Mouse (Mus musculus) retina, adult 2 months (tissue): ENCODE results near the gene Dpf1.

Experiments used
- DNase-seq: peaks from one replicate; pipeline ENCODE4 v3.0.0-alpha.2; 2012; ENCODE audit warnings: low read depth, low spot score

The Dpf1 gene

DNA sequence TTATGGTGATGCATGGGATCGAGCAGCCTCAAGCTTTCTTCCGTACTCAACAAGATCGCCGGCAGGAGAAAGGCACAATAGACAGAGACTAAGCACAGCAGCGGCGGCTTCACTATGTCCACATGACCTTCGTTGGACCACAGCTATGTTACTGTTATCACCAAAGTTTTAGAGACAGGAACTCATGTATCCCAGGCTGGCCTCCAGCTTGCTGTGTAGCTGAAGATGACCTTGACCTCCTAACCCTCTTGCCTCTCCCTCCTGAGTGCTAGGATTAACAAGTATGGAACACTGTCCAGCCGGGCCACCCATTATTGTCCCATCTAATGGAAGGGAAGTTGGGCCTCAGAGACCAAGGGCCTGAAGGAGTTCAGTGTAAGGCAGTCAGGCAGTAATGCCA is 37.1 kb downstream of the Dpf1 start:
- DNase-seq, result no peak

DNA sequence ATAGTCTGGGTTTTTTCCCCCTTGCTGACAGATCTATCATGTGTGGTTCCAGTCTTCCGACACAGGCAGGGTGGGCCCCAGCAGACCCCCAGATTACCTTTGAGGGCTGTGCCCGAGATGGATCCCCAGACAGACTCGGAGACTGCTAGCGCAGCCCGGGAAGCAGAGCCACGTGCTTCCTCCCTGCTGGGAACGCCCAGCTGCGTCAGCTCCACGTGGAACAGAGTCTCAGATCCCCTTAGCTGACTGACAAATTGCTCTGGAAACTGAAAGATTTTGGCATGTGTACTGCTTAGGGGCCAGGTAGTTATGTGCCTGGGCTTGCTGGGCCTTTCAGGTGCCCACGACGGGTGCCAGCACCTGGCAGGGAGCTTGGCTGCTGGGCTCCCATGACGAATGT is 38.0 kb downstream of the Dpf1 start:
- no peak for DNase-seq

DNA sequence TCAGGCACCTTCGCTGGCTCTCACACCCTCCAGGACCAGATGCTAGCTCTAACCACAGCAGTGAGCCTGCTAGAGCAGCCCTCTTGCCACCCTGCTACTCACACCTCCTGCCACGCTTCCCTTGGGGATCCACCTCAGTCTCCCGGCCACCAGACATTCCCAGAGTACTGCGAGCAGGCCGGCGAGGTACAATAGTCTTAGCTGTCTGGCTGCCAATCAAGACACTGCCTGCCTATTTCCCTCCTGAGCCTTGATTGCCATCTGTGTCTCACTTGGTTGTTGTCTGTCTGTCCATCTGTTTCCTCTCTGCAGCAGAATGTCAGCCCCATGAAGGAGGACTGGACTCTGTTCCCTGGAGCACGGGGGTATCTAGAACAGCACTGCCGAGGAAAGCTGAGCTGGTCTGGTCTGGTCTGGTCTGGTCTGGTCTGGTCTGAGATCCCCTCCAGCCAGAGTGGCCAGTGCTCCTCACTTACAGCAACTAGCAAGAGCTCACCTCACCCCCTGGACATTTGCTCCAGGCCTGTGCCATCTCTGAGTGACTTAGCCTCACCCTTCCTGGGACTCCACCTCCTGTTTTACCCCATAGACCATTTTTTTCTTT is 38.8 kb downstream of the Dpf1 start:
- DNase-seq, result no peak

DNA sequence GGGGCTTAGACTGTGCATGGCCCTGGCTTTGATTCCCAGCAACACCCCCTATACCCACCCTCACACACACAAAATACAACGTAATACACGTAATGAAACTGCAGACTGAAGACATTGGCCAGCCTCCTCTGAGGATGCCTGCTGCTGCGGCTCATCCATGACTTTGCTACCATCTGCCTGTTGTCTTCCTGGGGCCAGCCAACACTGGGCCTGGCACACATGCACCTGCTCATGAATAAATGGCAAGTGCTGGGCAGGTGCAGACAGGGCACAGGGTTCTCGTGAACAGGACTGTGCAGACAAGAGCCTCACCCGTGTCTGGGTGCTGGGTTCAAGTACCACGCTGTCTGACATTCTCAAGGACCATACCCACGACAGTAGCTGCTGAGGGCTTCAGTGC is 40.0 kb downstream of the Dpf1 start:
- no peak for DNase-seq

DNA sequence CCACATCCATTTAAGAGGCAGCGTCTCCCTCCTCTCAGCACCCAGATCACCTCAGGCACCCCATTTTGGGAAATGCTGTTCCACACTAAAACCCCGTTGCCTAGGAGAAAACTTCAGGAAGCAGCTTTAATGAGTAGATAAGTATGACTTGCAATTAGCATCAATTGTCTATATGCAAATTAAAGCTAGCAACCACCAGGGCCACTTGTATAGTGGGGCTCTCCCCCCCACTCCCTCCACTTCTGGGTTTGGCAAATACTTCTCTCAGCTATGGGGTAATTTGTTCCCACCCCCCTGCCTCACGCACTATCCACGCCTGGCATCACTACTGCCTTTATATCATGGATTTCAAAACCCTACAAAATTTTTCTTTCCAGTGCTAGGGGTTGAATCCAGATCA is 41.8 kb downstream of the Dpf1 start:
- no peak for DNase-seq

DNA sequence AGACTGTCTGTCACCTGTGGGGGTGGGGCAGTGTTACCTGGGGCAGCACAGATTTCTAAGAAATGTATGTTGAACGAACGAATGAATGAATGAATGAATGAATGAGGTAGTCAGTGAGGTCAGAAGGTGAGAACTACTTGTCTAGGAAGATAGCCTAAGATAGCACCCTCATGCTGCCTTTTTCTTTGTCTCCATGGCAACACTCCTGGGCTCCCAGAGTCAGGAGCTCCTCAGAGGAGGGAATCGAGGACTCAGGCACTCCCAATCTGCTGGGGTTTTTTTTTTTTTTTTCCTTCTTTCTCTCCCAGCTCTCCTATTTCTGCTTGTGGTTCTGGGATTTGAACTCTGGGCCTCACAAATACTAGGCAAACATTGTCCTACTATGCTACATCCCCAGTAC is 42.5 kb downstream of the Dpf1 start:
- DNase-seq, result no peak

GRCm38 (mm10) chr7:29350489-29350888 is 46.7 kb downstream of the Dpf1 start:
- no peak for DNase-seq

DNA sequence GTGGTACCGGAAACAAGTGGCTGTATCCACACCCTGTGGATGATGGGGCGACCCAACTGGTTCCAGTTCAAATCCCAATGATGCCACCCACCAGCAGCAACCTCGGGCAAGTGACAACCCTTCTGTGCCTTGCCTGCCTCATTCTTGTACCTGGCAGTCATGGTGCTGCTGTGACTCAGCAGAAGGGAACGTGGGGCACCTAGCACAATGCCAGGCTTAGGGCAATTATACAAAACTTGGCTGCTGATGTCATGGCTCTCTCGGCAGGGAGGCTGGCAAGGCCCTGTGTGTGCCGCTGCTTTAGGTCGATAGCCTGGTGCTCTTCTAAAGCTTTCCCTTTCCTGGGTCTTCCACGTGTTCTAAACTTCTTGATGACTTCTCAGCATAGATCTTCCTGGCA is 48.5 kb downstream of the Dpf1 start:
- no peak for DNase-seq

- DNase-seq, result no peak
Measured at GRCm38 (mm10) chr7:29354161-29354560, 50.4 kb downstream of the Dpf1 start.

GRCm38 (mm10) chr7:29355406-29355805 is 51.7 kb downstream of the Dpf1 start:
- no peak for DNase-seq

DNA sequence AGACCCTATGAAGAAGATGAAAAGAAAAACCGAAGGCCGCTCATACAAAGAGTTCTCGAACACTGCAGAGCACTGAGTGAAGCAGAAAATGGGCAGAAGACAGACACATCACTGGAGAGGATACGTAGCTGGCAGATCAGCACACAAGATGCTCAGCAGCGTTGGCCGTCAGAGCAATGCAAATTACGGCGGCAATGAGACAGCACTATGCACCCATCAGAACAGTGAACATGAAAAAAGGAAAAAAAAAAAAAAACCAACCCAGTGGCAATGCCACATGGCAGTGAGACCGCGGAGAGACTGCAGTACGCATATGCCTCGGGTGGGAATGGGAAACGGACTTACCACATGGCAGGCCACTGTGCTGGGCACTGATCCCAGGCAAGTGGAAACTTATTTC is 57.7 kb downstream of the Dpf1 start:
- DNase-seq, result no peak

DNA sequence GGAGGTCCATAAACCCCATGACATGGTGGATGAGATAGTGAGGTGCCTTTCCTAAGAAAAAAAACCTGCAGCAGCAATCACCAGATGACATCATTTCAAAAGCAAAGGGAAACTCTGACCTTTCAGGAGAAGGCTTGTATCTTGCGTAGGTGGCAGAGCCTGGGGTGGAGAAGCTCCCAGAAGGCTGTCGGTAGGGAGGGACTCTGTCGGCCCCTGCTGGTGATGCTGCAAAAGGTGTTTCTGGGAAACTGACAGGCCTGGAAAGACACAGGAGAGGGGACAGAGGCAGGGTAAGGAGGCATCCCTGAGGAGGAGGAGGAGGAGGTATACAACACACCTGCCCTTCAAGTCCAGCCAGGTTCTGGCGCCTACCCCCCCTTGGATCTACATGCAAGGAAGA is 60.3 kb downstream of the Dpf1 start:
- no peak for DNase-seq

DNA sequence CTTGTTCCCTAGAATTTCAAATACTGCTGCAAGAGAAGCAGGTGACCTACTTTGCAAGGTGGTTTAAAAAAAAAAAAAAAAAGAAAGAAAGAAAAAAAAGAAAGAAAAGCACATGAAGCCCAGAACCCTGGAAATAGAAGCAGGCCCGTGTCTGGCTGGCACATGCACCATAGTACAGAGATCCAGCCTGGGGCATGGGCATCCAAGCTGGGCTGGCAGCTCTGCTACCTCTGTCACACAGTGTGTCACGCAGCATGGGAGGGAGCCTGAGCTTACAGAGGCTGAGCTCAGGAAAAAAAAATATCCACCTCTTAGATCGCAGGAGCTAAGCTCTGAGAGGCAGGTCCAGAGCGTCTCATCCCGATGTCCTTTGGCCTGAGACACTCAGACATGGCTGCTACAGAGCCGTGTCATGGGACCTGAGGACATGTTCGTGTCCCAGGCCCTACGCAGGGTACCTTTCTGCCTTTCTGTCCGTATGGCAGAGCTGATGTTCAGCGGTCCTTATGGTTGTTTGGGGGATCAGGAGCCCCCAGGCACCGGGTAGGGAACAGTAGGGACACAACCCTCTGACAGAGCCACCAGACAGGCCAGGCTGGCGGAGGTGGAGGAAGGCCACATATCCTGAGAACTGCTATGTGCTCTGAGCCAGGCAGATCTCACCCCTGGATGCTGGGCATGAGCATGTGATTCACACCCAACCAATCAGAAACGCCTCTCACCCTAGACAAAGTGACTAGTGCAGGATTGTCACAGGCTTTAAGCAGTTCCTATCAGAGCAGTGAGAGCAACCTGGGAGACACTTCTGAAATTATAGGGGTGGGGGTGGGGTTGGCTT is 63.6 kb downstream of the Dpf1 start:
- no peak for DNase-seq
